Mouse (Mus musculus): ENCODE data around the gene Zfp239. TPM values are rescaled to one million over a fixed set of nuclear protein-coding genes. Genes with fewer than 3 reads are reported as not detected.
"Not testable (repeated sequence)": the region's sequence is repeated elsewhere in the genome, so short reads cannot be mapped to it uniquely, and the experiment has no call there.

Gene Zfp239
- total RNA-seq (2021): 10 to 100 TPM; 44.7 to 49.1 TPM
- long read RNA-seq, experiment 1, transcript Zfp239-201 (3 exons, 3,158 nt): major isoform, 7 of 33 reads
- long read RNA-seq, experiment 1, partial matches to known transcripts: 0 of 33 reads
- long read RNA-seq, experiment 1, other reads (novel, unspliced or antisense): 22 of 33 reads
- long read RNA-seq, experiment 2, transcript Zfp239-203 (4 exons, 786 nt): major isoform, 6 of 24 reads
- long read RNA-seq, experiment 2, partial matches to known transcripts: 0 of 24 reads
- long read RNA-seq, experiment 2, other reads (novel, unspliced or antisense): 14 of 24 reads

GRCm38 (mm10) chr6:117861848-117862247, at the start of gene Zfp239:
TSS of gene Zfp239 (plus strand) at chr6:117862100.
- DNase-seq (ENCODE audit: low spot score in 2 of 2): no peak

GRCm38 (mm10) chr6:117814681-117815080, 47.2 kb upstream of the Zfp239 start:
- no peak for DNase-seq (ENCODE audit: low spot score in 2 of 2)

- DNase-seq (ENCODE audit: low spot score in 2 of 2): no peak
Observed at GRCm38 (mm10) chr6:117817108-117817541, 44.8 kb upstream of the Zfp239 start.

- no peak for DNase-seq (ENCODE audit: low spot score in 2 of 2)
Observed at GRCm38 (mm10) chr6:117820327-117820726, 41.6 kb upstream of the Zfp239 start.

GRCm38 (mm10) chr6:117825369-117825768, 36.5 kb upstream of the Zfp239 start:
- peak; percentile 63 to 76 for DNase-seq (ENCODE audit: low spot score in 2 of 2)

- DNase-seq (ENCODE audit: low spot score in 2 of 2): peak; percentile 69 to 81
Observed at GRCm38 (mm10) chr6:117828273-117828672, 33.6 kb upstream of the Zfp239 start.

- DNase-seq (ENCODE audit: low spot score in 2 of 2): peak; percentile 95 to 96
Observed at GRCm38 (mm10) chr6:117840686-117841510, 21.0 kb upstream of the Zfp239 start, which contains the start of gene Zfp637. TSS of gene Zfp637 (plus strand) at chr6:117841180.

- no peak for DNase-seq (ENCODE audit: low spot score in 2 of 2)
Observed at GRCm38 (mm10) chr6:117841511-117841955, 20.4 kb upstream of the Zfp239 start.

- no peak for DNase-seq (ENCODE audit: low spot score in 2 of 2)
Observed at GRCm38 (mm10) chr6:117844597-117844996, 17.3 kb upstream of the Zfp239 start.

GRCm38 (mm10) chr6:117846671-117847070, 15.2 kb upstream of the Zfp239 start:
- not testable (repeated sequence) for DNase-seq (ENCODE audit: low spot score in 2 of 2)

GRCm38 (mm10) chr6:117847772-117848171, 14.1 kb upstream of the Zfp239 start:
- DNase-seq (ENCODE audit: low spot score in 2 of 2): no peak

- no peak for DNase-seq (ENCODE audit: low spot score in 2 of 2)
Observed at GRCm38 (mm10) chr6:117848577-117848976, 13.3 kb upstream of the Zfp239 start.

- no peak for DNase-seq (ENCODE audit: low spot score in 2 of 2)
Observed at GRCm38 (mm10) chr6:117851747-117852146, 10.2 kb upstream of the Zfp239 start.

GRCm38 (mm10) chr6:117857990-117858389, 3.9 kb upstream of the Zfp239 start:
- no peak for DNase-seq (ENCODE audit: low spot score in 2 of 2)

- DNase-seq (ENCODE audit: low spot score in 2 of 2): no peak
Observed at GRCm38 (mm10) chr6:117862465-117862864, 565 bp downstream of the Zfp239 start.

GRCm38 (mm10) chr6:117862899-117863620, 1.2 kb downstream of the Zfp239 start:
- DNase-seq (ENCODE audit: low spot score in 2 of 2): peak; percentile 74 to 75

GRCm38 (mm10) chr6:117863751-117864150, 1.9 kb downstream of the Zfp239 start:
- no peak for DNase-seq (ENCODE audit: low spot score in 2 of 2)

- no peak for DNase-seq (ENCODE audit: low spot score in 2 of 2)
Observed at GRCm38 (mm10) chr6:117868187-117868586, 6.3 kb downstream of the Zfp239 start.

- no peak for DNase-seq (ENCODE audit: low spot score in 2 of 2)
Observed at GRCm38 (mm10) chr6:117871034-117871433, 9.1 kb downstream of the Zfp239 start.

GRCm38 (mm10) chr6:117873450-117873849, 11.6 kb downstream of the Zfp239 start:
- DNase-seq (ENCODE audit: low spot score in 2 of 2): not testable (repeated sequence)

- DNase-seq (ENCODE audit: low spot score in 2 of 2): no peak
Observed at GRCm38 (mm10) chr6:117874621-117875281, 12.9 kb downstream of the Zfp239 start.

Data from left cerebral cortex, adult 18-20 months (tissue).